Mouse (Mus musculus) heart, embryonic 16.5 days (tissue): ENCODE results near the gene Cckbr. TPM values are rescaled to one million over a fixed set of nuclear protein-coding genes. Genes with fewer than 3 reads are reported as not detected.
"Not testable (repeated sequence)": the region's sequence is repeated elsewhere in the genome, so short reads cannot be mapped to it uniquely, and the experiment has no call there.

Source experiments
- ATAC-seq: fragments of 200-750 bp; cut with Nextera tagmentation; replicated peaks from 2 replicates; pipeline ENCODE4 v1.8.0; 2017; ENCODE audit warnings: moderate number of reproducible peaks; ENCODE audit not compliant: insufficient read depth, low FRiP score; ENCODE audit errors: extremely low read depth
- H3K27ac ChIP-seq: fragments of 300-500 bp; sonication (generic); 2 replicates; pipeline ENCODE4 v1.5.1; 2014; ENCODE audit warnings: mild to moderate bottlenecking, low read length, control low read depth, moderate library complexity
- H3K27me3 ChIP-seq: fragments of 300-500 bp; sonication (generic); 2 replicates; pipeline ENCODE4 v1.6.1; 2014; ENCODE audit warnings: low read length, mixed read lengths; ENCODE audit not compliant: control insufficient read depth, insufficient read depth
- H3K36me3 ChIP-seq: fragments of 300-500 bp; sonication (generic); 2 replicates; pipeline ENCODE4 v1.6.1; 2014; ENCODE audit not compliant: control insufficient read depth, insufficient read depth
- H3K4me1 ChIP-seq: fragments of 300-500 bp; sonication (generic); 2 replicates; pipeline ENCODE4 v1.6.1; 2014; ENCODE audit warnings: low read length, mixed read lengths; ENCODE audit not compliant: control insufficient read depth, insufficient read depth
- H3K4me2 ChIP-seq: fragments of 300-500 bp; sonication (generic); 2 replicates; pipeline ENCODE4 v1.6.1; 2014; ENCODE audit warnings: low read depth, mild to moderate bottlenecking, control low read depth, low read length
- H3K4me3 ChIP-seq: fragments of 300-500 bp; sonication (generic); 2 replicates; pipeline ENCODE4 v1.5.1; 2014; ENCODE audit warnings: mild to moderate bottlenecking, control low read depth, low read length
- H3K9ac ChIP-seq: fragments of 300-500 bp; sonication (generic); 2 replicates; pipeline ENCODE4 v1.6.1; 2014; ENCODE audit warnings: low read length, control low read depth
- H3K9me3 ChIP-seq: fragments of 300-500 bp; sonication (generic); replicated peaks from 2 replicates; pipeline ENCODE4 v1.6.1; 2016; ENCODE audit warnings: low read length; ENCODE audit not compliant: control insufficient read depth
- WGBS: fragments of 180-500 bp; shearing (Covaris S2); extraction: QIAGEN DNeasy Blood & Tissue Kit; methylation state at CpG from one replicate; pipeline ENCODE4 v1.1.7; 2014; 5-methylcytosine and 5-hydroxymethylcytosine counted together
- polyA plus RNA-seq: library from polyadenylated mRNA; unstranded; fragments of >200 nt; fragmentation: Nextera tagmentation; extraction: Ambion mirVana; gene quantifications from 2 replicates; pipeline ENCODE4 v1.2.1, GENCODE M21; 2015

Gene Cckbr
- polyA plus RNA-seq, 1 experiment from 2014 or later = not detected

DNA sequence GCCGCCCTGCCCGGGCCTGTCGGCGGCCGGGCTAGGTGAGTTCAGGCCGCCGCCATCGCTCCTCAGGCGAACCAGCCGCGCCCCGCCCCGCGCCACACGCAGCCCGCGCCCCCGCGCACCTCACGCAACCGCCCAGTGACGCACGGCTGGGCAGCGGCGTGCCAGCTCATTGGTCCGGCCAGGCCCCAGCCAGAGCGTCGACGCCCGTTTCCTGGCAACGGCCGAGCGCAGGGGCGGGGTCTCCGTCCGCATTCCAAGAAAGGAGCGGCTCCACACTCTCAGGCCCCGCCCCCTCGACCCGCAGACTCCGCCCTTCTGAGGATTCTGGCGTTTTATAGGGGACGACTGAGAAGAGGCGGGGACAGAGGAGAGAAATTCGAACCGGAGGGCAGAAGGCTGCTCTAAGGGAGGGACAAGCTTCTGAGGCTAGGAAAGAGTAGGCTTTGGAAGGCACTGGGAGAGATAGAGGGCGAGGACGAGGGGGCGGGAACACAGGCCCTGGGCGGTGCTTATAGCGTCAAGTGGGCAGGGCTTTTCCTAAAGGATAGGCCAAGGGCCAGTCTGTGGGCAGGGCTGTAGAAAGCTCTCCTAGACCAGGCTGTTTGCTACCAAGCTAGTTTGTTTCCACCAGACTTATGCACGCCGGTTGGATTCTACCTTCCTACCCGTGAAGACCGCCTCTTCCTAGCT is 25.5 kb upstream of the Cckbr start, which contains the start of gene Fam160a2:
Fam160a2 (minus strand) TSS at position 120 of the 690 bp plus-strand sequence.
- Histone ChIP-seq H3K4me2 (peak within 1 kb of the TSS; percentile 79), H3K9me3 (no peaks in the 10 kb centered on the region), H3K27me3 (no peaks in the 10 kb centered on the region), H3K9ac (peak within 1 kb of the TSS; percentile 90), H3K27ac (peak within 1 kb of the TSS; percentile 85), H3K4me1 (peaks cover 16% of the 10 kb centered on the region), H3K4me3 (peak within 1 kb of the TSS; percentile 81), H3K36me3 (peaks cover 3% of the 10 kb centered on the region; the same call in 1 of the 2 replicates)
- ATAC-seq = peak; percentile 98
- WGBS = 1% methylated on average over 51 of the region's 55 CpGs

DNA sequence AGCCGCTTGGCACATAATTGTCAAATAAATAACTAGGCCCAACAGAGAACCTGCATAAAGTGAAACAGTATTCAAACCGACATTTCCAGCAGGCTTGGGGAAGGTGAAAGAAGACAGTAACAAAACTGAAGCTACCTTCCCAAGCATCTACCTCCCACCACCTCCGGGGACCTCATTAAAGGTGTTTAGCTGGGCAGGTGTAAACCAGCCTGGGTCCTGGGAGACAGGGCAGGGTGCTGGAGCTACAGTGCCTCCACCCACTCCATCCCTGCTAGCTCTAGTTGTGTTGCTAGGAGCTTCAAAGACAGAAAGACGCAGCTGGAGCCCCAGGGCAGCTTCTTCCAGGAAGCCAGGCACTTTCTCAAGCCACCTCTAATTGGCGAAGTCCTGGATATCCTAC is 21.3 kb upstream of the Cckbr start, which contains the start of gene Cnga4:
Cnga4 (plus strand) TSS at position 301 of the 400 bp plus-strand sequence.
- 70% methylated on average over 5 of the region's 5 CpGs for WGBS
- H3K9ac ChIP-seq = no peak within 1 kb of the TSS
- H3K36me3 ChIP-seq = no peaks in the 10 kb centered on the region
- peaks cover 1% of the 10 kb centered on the region for H3K4me1 ChIP-seq
- no peak within 1 kb of the TSS for H3K4me2 ChIP-seq
- H3K27ac ChIP-seq = no peak within 1 kb of the TSS
- no peak for ATAC-seq
- no peaks in the 10 kb centered on the region for H3K27me3 ChIP-seq
- H3K9me3 ChIP-seq = no peaks in the 10 kb centered on the region
- no peak within 1 kb of the TSS for H3K4me3 ChIP-seq

DNA sequence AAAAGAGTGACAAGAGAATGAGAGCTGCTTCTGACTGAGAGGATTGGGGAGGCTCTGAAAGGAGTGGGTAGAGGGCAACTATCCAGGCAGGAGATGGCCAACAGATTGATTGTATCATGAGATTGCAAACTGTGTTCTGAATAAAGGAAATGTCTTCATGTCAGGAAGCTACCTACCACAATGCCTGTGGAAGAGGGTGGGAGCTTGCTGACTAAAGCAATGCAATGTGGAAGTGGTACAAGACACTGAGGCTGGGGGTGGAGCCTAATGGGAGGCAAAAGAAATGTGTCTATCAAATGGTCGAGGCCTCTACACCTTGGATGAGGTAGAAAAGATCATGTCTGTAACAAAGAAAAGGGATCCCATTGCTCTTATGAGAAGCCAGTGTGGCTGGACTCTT is 19.2 kb upstream of the Cckbr start:
- H3K4me1 ChIP-seq = no peaks in the 10 kb centered on the region
- no peaks in the 10 kb centered on the region for H3K27me3 ChIP-seq
- no peak for ATAC-seq
- H3K27ac ChIP-seq = no peak overlapping the region
- no peak overlapping the region for H3K4me2 ChIP-seq
- no peak overlapping the region for H3K4me3 ChIP-seq
- H3K36me3 ChIP-seq = no peaks in the 10 kb centered on the region
- no peaks in the 10 kb centered on the region for H3K9me3 ChIP-seq
- WGBS = 86% methylated on average over 1 of the region's 1 CpGs
- no peak overlapping the region for H3K9ac ChIP-seq

DNA sequence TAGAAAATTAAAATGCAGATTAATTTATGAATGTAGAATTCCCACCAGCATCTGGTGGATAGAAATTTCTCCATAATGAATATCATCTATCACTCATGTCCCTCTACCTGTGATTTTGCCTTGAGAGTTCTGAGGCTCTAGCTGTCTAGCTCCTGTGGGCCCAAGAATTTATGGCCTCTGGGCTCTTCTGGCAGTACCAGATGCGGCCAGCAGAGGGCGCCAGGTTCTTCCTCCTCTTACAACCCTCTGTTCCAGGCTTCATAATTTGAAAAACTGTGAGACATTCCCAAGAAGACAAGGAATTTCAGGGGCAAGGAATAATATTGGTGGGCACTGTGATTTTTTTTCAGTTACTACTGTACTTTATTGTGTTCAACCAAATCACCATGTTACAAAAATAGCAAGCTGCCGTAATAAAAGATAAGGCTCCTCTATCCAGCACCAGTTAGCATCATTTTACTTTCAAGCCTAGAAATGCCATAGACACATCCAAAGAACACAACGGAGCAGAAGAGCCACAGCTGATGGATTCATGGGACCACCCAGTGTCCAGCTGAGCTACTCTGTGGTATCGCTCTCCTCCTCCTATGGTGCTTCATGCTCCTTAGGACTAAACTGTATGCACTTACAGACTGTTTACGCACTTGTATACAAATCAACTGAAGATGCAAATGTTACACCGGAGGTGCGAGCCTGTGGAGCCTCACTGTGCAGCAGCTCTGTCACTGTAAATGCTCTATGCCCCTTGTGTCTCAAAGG is 13.5 kb upstream of the Cckbr start:
- H3K27ac ChIP-seq, H3K9me3 ChIP-seq, H3K9ac ChIP-seq, H3K4me1 ChIP-seq, H3K36me3 ChIP-seq, ATAC-seq, H3K27me3 ChIP-seq, H3K4me3 ChIP-seq, H3K4me2 ChIP-seq: not testable (repeated sequence)
- 51% methylated on average over 8 of the region's 8 CpGs for WGBS

DNA sequence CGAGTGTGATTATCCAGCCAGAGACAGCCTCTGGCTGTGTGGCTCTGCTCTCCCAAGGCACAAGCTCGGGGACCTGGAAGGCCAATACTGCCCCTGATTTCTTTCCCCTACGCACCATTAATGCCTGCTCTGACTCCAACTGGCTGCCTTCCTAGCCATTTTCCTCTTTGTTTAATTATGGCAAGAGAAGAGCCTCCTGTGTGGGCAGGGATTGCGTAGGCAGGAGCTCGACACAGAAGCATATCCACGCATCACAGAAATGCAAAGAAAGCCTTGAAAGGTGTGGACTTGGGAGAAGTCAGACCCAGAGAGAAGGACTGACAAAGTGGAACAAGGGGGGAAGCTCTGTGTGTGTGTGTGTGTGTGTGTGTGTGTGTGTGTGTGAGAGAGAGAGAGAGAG is 11.1 kb upstream of the Cckbr start:
- Histone ChIP-seq H3K27me3 (no peaks in the 10 kb centered on the region), H3K4me1 (no peaks in the 10 kb centered on the region), H3K9ac (no peak overlapping the region), H3K27ac (no peak overlapping the region), H3K4me3 (no peak overlapping the region), H3K36me3 (no peaks in the 10 kb centered on the region), H3K9me3 (no peaks in the 10 kb centered on the region), H3K4me2 (no peak overlapping the region)
- ATAC-seq = no peak
- 60% methylated on average over 6 of the region's 6 CpGs for WGBS

DNA sequence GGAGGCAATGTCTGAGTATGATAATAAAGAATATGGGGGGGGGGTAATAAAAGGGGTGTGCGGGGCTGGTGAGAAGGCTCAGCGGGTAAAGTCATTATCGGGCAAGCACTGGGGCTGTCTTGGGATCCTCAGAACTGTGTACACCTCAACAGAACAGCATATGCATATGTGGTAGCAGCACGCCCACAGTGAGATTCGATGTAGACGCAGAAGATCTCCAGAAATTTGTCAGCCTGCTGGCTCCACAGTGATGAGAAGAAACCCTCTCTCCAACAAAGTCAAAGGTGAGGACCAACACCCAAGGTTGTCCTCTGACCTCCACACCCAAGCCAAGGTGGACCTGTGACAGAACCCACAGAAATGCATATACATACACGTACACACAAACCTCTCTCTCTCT is 9.0 kb upstream of the Cckbr start:
- Histone ChIP-seq H3K9ac (no peak overlapping the region), H3K9me3 (no peaks in the 10 kb centered on the region), H3K27ac (no peak overlapping the region), H3K36me3 (no peaks in the 10 kb centered on the region), H3K4me1 (no peaks in the 10 kb centered on the region), H3K4me3 (no peak overlapping the region), H3K4me2 (no peak overlapping the region), H3K27me3 (no peaks in the 10 kb centered on the region)
- ATAC-seq = no peak
- 91% methylated on average over 7 of the region's 7 CpGs for WGBS

DNA sequence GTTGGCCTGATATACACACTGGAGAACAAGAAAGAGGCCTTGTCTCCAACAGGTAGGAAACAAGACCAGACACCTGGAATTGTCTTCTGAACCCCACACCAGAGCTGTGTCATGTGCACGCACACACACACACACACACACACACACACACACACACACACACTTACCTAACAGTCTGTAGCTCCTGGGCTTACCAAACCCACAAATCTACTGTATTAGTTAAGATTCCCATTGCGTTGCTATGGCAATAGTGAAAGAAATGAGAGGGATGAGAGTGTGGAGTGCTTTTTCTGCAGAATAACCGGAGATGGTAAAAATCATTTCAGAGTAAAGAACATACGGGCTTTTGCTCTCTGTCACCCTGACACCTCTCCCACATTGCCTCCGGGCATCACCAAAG is 7.4 kb upstream of the Cckbr start:
- no peaks in the 10 kb centered on the region for H3K9me3 ChIP-seq
- H3K36me3 ChIP-seq = no peaks in the 10 kb centered on the region
- H3K27ac ChIP-seq = no peak overlapping the region
- H3K9ac ChIP-seq = no peak overlapping the region
- no peak for ATAC-seq
- H3K27me3 ChIP-seq = no peaks in the 10 kb centered on the region
- H3K4me2 ChIP-seq = no peak overlapping the region
- 82% methylated on average over 5 of the region's 5 CpGs for WGBS
- no peak overlapping the region for H3K4me3 ChIP-seq
- no peaks in the 10 kb centered on the region for H3K4me1 ChIP-seq

DNA sequence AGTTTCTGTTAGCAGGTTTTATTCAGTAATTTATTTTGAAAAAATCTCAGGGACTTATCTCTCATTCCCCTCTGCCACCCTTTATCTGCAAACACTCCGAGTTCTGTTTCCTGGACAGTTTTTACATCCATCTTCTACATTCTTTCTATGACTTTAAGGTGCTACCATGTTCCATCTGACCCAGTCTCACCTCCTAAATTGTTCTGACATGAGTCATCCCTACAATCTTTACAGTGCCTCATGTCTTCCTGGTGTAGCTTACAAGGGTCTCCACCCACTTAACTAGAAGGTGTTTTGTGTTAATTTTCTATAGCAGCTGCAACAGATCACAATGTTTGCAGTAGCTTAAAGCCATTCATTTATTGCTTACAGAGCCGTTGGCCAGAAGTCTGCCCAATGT is 4.6 kb upstream of the Cckbr start:
- Histone ChIP-seq H3K27ac (no peak overlapping the region), H3K4me1 (peaks cover 7% of the 10 kb centered on the region; the same call in 1 of the 2 replicates), H3K4me3 (no peak overlapping the region), H3K36me3 (no peaks in the 10 kb centered on the region), H3K27me3 (peaks cover 22% of the 10 kb centered on the region), H3K4me2 (no peak overlapping the region), H3K9ac (no peak overlapping the region), H3K9me3 (no peaks in the 10 kb centered on the region)
- no peak for ATAC-seq
- WGBS = 25% methylated on average over 2 of the region's 2 CpGs

DNA sequence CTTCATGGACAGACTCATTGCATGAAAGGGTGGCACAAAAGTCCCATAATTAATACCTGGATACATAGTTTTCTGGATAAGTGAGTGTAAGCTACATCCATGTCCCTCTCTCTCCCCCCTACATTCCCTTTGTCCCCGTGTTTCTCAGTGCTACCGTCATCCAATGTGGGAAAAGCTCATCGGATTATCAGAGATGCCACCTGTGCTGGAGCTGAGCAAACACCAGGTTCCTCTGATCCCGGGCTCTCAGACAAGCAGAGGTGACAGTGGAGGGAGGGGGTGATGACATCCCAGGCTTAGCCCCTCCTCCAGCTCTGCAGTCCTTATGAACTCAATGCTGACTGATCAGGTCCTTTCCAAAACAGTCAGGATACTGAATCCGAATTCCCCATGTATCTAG is 1.2 kb upstream of the Cckbr start:
- 23% methylated on average over 5 of the region's 5 CpGs for WGBS
- Histone ChIP-seq H3K4me1 (peaks cover 8% of the 10 kb centered on the region; the same call in 1 of the 2 replicates), H3K36me3 (no peaks in the 10 kb centered on the region), H3K4me2 (no peak overlapping the region), H3K9ac (no peak overlapping the region), H3K4me3 (no peak overlapping the region), H3K27me3 (peaks cover 48% of the 10 kb centered on the region), H3K9me3 (no peaks in the 10 kb centered on the region), H3K27ac (no peak overlapping the region)
- no peak for ATAC-seq
